Mouse (Mus musculus) cortical plate, adult 2 months (tissue): ENCODE results near the gene Plekha8. TPM values are rescaled to one million over a fixed set of nuclear protein-coding genes. Genes with fewer than 3 reads are reported as not detected.

Experiments
- H3K27ac ChIP-seq: fragments of 200-500 bp; 2 replicates; pipeline ENCODE4 v1.5.1; 2012; ENCODE audit warnings: low read length, control low read depth, inconsistent platforms; ENCODE audit not compliant: insufficient read depth
- H3K4me1 ChIP-seq: fragments of 200-500 bp; 2 replicates; pipeline ENCODE4 v1.6.1; 2011; ENCODE audit warnings: low read length; ENCODE audit not compliant: control insufficient read depth, insufficient read depth
- H3K4me3 ChIP-seq: fragments of 200-500 bp; 2 replicates; pipeline ENCODE4 v1.5.1; 2011; ENCODE audit warnings: mild to moderate bottlenecking, low read length, control low read depth; ENCODE audit not compliant: insufficient read depth
- CTCF ChIP-seq: fragments of 200-500 bp; IDR thresholded peaks from 2 replicates; pipeline ENCODE4 v1.5.1; 2011; ENCODE audit warnings: mild to moderate bottlenecking, control low read depth, low read length; ENCODE audit not compliant: insufficient read depth; ENCODE audit errors: extremely low read depth
- POLR2A ChIP-seq: fragments of 200-500 bp; IDR thresholded peaks from 2 replicates; pipeline ENCODE4 v1.6.1; 2011; ENCODE audit warnings: mild to moderate bottlenecking, low read length, control low read depth; ENCODE audit not compliant: insufficient read depth; ENCODE audit errors: extremely low read depth
- polyA plus RNA-seq: library from polyadenylated mRNA; depleted of rRNA; stranded (reverse); fragments of >200 nt; gene quantifications from 2 replicates; pipeline ENCODE4 v1.2.3, GENCODE M21; 2012; rRNA removed

Gene Plekha8
- polyA plus RNA-seq = 7.3 and 7.8 TPM in 2 replicates

DNA sequence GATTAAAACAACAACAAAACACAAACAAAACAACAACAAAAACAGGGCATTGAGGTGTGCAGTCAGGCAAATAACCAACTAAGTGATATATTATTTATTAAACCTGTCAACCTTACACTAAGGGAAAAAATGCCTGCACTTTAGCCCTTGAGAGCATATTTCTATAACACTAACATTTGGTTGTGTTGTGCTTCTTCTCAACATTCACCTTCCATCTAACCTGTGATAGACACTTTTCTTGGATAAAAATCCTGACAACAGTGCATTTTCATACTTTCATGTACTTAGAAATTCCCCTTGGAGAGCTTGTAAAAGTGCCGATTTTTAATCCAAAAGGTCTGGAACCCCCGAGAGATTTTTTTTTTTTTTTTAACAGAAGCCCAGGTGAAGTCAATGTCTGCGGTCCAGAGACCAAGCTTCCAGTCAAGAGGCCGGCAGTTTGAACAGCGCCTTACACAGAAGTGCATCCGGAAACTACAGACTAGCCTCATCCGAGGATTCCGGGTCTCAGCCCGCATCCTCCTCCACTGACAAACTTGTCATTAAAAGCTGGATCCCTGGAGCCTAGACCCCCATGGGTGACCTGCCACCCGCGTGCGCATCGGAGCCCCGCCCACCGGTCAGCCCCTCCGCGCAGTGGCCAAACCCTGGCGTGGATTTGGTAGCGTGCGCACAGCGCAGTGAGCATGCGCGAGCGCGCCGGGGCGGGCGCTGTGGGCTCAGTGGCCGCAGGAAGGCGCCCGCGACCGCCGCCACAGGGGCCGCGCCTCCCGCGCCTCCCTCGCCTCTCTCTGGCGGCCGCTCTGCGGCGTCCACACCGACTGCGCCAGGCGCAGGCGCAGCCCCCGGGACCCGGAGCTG, at the start of gene Plekha8:
Gene Plekha8 (plus strand): TSS at position 643 of the 861 bp plus-strand sequence.
- H3K27ac ChIP-seq = peak within 1 kb of the TSS; percentile 61; the same call in 1 of the 2 replicates
- peak within 1 kb of the TSS; percentile 45 for H3K4me3 ChIP-seq
- H3K4me1 ChIP-seq = peaks cover 6% of the 10 kb centered on the region; the same call in 1 of the 2 replicates
- TF ChIP-seq CTCF (no peak), POLR2A (peak; percentile 40; the same call in 1 of the 2 replicates)

DNA sequence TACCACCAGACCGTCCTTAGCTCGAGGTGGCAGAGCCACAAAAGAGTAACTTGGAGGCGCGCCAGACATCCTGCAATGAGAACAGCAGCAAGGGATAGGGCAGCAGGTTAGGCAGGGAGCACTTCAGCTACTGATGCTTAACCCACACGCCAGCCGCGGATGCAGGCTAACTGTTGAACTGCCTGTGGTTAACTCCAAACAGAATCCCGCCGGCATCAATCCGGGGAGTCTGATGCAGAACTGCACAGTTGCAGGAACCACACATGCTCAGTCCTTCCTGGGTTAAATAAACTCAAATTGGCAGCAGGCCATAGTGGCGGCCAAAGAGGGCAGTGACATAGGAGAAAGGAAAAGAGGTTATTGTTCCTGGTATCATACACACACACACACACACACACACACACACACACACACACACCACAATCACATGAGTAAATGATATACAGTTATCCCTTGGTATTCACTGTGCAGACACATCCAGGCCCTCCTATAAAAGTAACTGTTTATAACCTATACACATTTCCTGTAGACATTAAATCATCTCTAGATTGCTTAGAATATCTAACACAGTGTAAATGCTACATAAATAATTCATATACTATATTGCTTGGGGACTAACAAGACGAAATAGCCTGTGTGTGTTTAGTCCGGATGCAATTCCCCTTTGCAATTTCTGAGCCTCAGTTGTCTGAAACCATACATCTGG, 46.4 kb upstream of the Plekha8 start:
- peaks cover 4% of the 10 kb centered on the region; the same call in 1 of the 2 replicates for H3K4me1 ChIP-seq
- H3K27ac ChIP-seq = no peak overlapping the region
- H3K4me3 ChIP-seq = no peak overlapping the region

DNA sequence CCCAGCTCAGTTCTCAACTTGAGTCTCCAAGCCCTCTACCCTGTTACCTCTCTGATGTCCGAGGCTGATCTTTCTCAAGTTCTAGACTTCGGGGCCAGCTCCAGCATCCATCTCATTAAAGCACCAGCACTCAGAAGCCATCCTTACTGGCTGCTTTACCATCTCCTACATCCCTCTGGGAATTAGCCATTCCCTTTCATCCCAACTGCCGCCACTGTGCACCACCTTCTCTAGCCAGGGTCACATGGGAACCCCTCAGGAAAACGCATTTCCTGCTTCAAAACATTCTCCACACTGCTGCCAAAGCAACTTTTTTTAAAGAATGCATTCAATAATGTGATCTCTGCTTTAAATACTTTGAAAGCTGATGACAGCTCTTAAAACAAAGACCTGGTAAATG, 45.6 kb upstream of the Plekha8 start:
- peaks cover 4% of the 10 kb centered on the region; the same call in 1 of the 2 replicates for H3K4me1 ChIP-seq
- TF ChIP-seq CTCF (no peak), POLR2A (no peak)
- no peak overlapping the region for H3K4me3 ChIP-seq
- H3K27ac ChIP-seq = no peak overlapping the region

More for the DNA sequence above, 46.4 kb upstream of the Plekha8 start:
- TF ChIP-seq POLR2A (no peak), CTCF (no peak)

DNA sequence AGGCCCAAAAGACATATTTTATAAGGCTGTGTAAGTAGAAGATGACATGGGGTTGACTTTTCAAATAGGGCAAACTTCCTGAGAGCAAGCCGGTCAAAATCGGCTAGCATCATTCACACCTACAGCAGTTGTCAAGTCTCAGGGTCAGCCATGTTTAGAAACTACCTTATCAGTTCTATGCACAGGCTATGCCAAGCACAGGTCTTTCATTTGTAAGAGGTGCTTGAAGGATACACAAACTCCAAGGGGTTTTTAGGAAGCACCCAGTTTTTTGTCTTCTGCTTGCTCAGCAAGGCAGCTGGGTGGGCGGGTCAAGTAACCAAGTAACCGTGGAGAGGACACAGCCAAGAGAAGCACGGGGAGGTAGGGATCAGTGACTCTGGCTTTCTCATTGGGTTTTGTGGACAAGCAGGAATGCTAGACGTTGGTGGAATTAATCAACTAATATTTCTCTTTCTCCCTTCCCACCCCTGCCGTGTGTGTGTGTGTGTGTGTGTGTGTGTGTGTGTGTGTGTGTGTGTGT, 44.0 kb upstream of the Plekha8 start:
- H3K4me3 ChIP-seq = no peak overlapping the region
- H3K4me1 ChIP-seq = peaks cover 4% of the 10 kb centered on the region; the same call in 1 of the 2 replicates
- no peak overlapping the region for H3K27ac ChIP-seq
- no peak for TF ChIP-seq CTCF

DNA sequence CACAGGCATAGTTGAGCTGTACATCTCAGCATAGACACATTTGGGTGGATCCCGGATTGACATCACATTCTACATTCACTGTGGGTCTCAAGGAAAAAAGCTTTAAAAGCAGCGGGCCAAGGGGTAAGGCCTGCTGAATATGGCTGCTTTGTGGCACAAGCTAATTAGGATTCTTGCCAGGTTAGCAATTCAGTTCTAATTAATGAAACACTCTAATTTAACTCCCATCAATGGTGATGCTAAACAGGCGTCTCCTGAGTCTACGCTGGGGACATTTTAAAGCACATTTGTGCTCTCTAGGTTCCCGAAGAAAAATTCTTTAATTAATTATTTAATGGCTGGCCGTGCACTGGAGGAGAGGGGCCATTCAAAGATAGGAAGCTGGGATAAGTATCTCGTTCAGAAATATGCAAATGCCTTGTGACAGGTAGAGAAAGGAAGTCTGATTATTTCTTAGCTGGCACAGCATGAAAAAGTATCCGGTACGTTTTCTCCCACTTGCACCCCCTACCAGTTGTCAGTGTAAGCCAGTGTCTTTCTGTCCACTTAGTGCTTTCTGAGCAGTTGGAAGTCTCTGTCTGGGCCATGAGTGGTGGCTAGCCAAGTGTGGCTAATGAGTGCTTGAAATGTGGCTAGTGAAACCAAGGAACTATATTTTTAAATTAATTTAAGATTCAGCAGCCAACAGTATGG, 42.0 kb upstream of the Plekha8 start:
- H3K27ac ChIP-seq = no peak overlapping the region
- H3K4me1 ChIP-seq = 0 out of 2 replicates have a peak, but pooled peaks cover 2% of the 10 kb centered on the region
- no peak overlapping the region for H3K4me3 ChIP-seq
- TF ChIP-seq POLR2A = no peak

DNA sequence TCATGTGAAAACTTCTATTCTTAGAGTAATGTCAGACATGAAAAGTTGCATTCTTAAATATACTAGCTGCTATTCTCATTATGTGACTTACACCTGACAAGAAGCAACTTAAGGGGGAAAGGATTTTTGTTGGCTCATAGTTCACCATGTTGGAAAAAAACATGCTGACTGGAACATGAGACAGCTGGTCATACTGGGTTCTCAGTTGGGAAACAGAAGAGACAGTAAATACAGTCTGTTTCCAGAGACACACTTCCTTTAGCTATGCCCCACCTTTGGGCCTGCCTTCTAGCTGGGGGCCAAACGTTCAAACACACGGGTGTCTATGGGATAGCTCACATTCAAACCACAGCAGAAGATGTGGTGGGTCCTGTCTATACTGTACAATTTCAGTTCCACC, 41.3 kb upstream of the Plekha8 start:
- Histone ChIP-seq H3K4me3 (no peak overlapping the region), H3K27ac (no peak overlapping the region), H3K4me1 (no peaks in the 10 kb centered on the region; the same call in 1 of the 2 replicates)

DNA sequence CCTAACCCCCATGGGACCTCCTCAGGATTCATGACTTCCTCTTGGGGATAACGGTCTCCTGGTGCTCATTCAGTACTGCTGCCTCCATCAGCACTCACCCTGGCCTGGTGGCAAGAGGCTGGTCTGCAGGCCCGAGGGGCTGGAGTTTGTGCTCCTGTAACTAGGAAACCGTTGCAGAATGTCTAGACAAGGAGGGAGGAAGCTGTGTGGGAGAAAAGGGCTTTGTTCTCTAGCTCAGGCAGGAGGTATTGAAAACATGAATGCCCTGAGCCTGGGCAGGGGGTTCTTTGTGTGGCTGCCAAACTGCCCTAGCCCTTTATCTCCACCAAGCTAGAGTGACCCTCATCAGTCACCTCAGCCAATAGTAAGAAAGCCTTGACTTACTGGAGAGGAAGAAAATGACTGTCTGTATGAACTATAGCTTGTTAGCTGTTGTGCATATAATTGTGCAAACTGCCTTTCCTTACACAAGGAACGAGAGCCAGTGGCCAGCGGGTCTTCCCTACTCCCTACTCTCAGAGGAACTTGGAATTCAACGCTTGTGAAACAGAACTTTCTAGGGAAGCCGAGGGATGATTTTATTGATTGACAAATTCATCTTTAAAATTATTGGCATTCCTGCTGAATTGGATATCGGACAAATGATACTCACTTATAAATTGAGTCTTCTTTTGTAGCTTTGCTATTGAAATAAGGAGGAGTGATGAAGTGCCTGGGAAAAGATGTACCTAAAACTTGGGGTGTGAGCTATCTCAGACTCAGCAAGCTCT, 40.4 kb upstream of the Plekha8 start:
- TF ChIP-seq CTCF (no peak), POLR2A (no peak)
- H3K27ac ChIP-seq = no peak overlapping the region
- peaks cover 1% of the 10 kb centered on the region for H3K4me1 ChIP-seq
- H3K4me3 ChIP-seq = no peak overlapping the region

More for the DNA sequence above, 41.3 kb upstream of the Plekha8 start:
- TF ChIP-seq CTCF = no peak
- no peak for TF ChIP-seq POLR2A

DNA sequence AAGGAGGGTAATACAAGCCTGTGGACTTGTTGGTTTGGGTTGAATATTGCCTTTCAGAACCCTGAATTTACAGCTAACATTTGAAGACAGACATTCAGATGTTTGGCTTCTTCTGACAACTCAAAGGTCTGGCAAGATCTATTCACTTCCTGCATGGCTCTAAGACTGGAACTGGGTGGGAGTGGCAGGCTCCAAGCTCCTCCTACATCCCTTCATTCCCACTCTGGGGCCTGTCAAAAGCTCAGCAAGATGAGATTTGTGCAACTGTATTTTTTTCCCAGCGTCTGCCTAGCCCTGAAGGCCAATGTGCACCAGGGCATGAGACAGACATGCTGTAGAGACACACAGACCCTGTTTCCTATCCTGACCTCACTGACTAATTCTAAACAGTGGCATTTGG, 39.1 kb upstream of the Plekha8 start:
- H3K27ac ChIP-seq = no peak overlapping the region
- TF ChIP-seq POLR2A = no peak
- TF ChIP-seq CTCF = no peak
- peaks cover 4% of the 10 kb centered on the region for H3K4me1 ChIP-seq
- H3K4me3 ChIP-seq = no peak overlapping the region
